Mouse (Mus musculus): ENCODE data around the gene Serpinf2.

- TF ChIP-seq POLR2AphosphoS2 (IDR thresholded peaks at IDR 0.05; ENCODE audit: insufficient read length, low read depth) (peak; percentile 47), TCF12 (IDR thresholded peaks at IDR 0.05; ENCODE audit: insufficient read depth, poor library complexity, severe bottlenecking) (peak; percentile 30), POLR2A (IDR thresholded peaks at IDR 0.05; ENCODE audit: insufficient read length, low read depth) (peak; percentile 46), E2F4 (IDR thresholded peaks at IDR 0.05; ENCODE audit: insufficient read depth) (no peak), CEBPB (IDR thresholded peaks at IDR 0.05; ENCODE audit: insufficient read depth, poor library complexity, severe bottlenecking) (no peak), USF1 (IDR thresholded peaks at IDR 0.05; ENCODE audit: low read depth) (no peak), MAX (IDR thresholded peaks at IDR 0.05; ENCODE audit: low read depth) (no peak), MYOD1 (IDR thresholded peaks at IDR 0.05; ENCODE audit: control insufficient read depth in 1 of 3, insufficient read length in 2 of 3, low read depth in 2 of 3) (peak; percentile 66 to 84 (median 75)), REST (IDR thresholded peaks at IDR 0.05; ENCODE audit: insufficient read depth, insufficient read length) (no peak), MYOG (IDR thresholded peaks at IDR 0.05; ENCODE audit: control insufficient read depth in 1 of 3, insufficient read depth in 1 of 3, insufficient read length in 2 of 3, low read depth in 2 of 3) (peak in 2 of 3 experiments; percentile 77 to 83)
Measured at GRCm38 (mm10) chr11:75402271-75402690, 37.1 kb downstream of the Serpinf2 start.
